Mouse (Mus musculus): ENCODE measurements around the gene Bfsp1. TPM values are rescaled to one million over a fixed set of nuclear protein-coding genes. Genes with fewer than 3 reads are reported as not detected.

Bfsp1 gene
- polyA plus RNA-seq (2014; fragmentation: Nextera tagmentation; extraction: Ambion mirVana), result 1.1 TPM in 2 replicates

GRCm38 (mm10) chr2:143862484-143863231 is at the start of gene Bfsp1:
Gene Bfsp1 (minus strand): TSS chr2:143863173.
- Histone ChIP-seq H3K9ac (replicated peaks; ENCODE audit: low read length) (peak within 1 kb of the TSS; percentile 85), H3K4me3 (ENCODE audit: low read depth, low read length) (peak within 1 kb of the TSS; percentile 39), H3K4me2 (ENCODE audit: low read depth, low read length) (peak within 1 kb of the TSS; percentile 75), H3K9me3 (replicated peaks; ENCODE audit: control insufficient read depth, low read length) (no peaks in the 10 kb centered on the region), H3K4me1 (ENCODE audit: control insufficient read depth, insufficient read depth, low read length) (no peaks in the 10 kb centered on the region; the same call in 1 of the 2 replicates), H3K36me3 (replicated peaks; ENCODE audit: control insufficient read depth, insufficient read depth, low read depth, low read length) (no peaks in the 10 kb centered on the region), H3K27ac (replicated peaks; ENCODE audit: low read depth, low read length) (0 out of 2 replicates have a peak within 1 kb of the TSS, but pooled peaks have one; percentile 13), H3K27me3 (ENCODE audit: control insufficient read depth, insufficient read depth, low read length) (no peaks in the 10 kb centered on the region)
- peak; percentile 71 for DNase-seq (ENCODE audit: low spot score)
- WGBS, result 4% methylated on average over 78 of the region's 86 CpGs
- peak; percentile 64 for ATAC-seq (replicated peaks; ENCODE audit: insufficient number of reproducible peaks, low FRiP score, low TSS enrichment, low read depth)

- H3K9me3 ChIP-seq (replicated peaks; ENCODE audit: control insufficient read depth, low read length), result no peaks in the 10 kb centered on the region
- H3K4me1 ChIP-seq (ENCODE audit: control insufficient read depth, insufficient read depth, low read length), result no peaks in the 10 kb centered on the region
- no peak overlapping the region for H3K4me2 ChIP-seq (ENCODE audit: low read depth, low read length)
- H3K9ac ChIP-seq (replicated peaks; ENCODE audit: low read length), result no peak overlapping the region
- DNase-seq (ENCODE audit: low spot score) (no peak), ATAC-seq (replicated peaks; ENCODE audit: insufficient number of reproducible peaks, low FRiP score, low TSS enrichment, low read depth) (no peak)
- H3K27me3 ChIP-seq (ENCODE audit: control insufficient read depth, insufficient read depth, low read length), result no peaks in the 10 kb centered on the region
- H3K4me3 ChIP-seq (ENCODE audit: low read depth, low read length), result no peak overlapping the region
- WGBS, result 86% methylated on average over 2 of the region's 2 CpGs
- no peak overlapping the region for H3K27ac ChIP-seq (replicated peaks; ENCODE audit: low read depth, low read length)
- H3K36me3 ChIP-seq (replicated peaks; ENCODE audit: control insufficient read depth, insufficient read depth, low read depth, low read length), result no peaks in the 10 kb centered on the region
Measured at GRCm38 (mm10) chr2:143912199-143912598, 49.2 kb upstream of the Bfsp1 start.

DNA sequence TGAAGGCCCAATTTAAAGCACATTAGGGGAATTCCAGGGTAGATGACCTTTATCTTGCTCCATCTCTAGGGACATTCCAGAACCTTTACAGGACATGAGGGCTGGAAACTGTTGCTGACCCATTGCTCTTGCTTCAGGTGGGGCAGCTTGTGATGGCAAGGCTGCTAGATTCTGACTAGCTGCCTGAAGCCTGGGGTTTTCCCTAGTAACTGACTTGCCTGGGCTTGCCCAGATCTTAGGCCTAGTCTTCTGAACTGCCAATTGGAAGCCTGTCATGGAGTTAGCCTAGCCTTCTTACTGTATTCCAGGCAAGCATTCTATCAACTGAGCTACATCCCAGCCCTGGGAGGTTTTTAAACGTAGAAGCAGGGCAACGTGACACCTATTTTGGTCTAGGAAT is 46.3 kb upstream of the Bfsp1 start:
- H3K4me1 ChIP-seq (ENCODE audit: control insufficient read depth, insufficient read depth, low read length), result no peaks in the 10 kb centered on the region
- no peak overlapping the region for H3K27ac ChIP-seq (replicated peaks; ENCODE audit: low read depth, low read length)
- no peaks in the 10 kb centered on the region for H3K9me3 ChIP-seq (replicated peaks; ENCODE audit: control insufficient read depth, low read length)
- H3K27me3 ChIP-seq (ENCODE audit: control insufficient read depth, insufficient read depth, low read length), result no peaks in the 10 kb centered on the region
- no peak overlapping the region for H3K4me2 ChIP-seq (ENCODE audit: low read depth, low read length)
- no peaks in the 10 kb centered on the region for H3K36me3 ChIP-seq (replicated peaks; ENCODE audit: control insufficient read depth, insufficient read depth, low read depth, low read length)
- no peak for ATAC-seq (replicated peaks; ENCODE audit: insufficient number of reproducible peaks, low FRiP score, low TSS enrichment, low read depth)
- 71% methylated on average over 2 of the region's 2 CpGs for WGBS
- no peak for DNase-seq (ENCODE audit: low spot score)
- H3K9ac ChIP-seq (replicated peaks; ENCODE audit: low read length), result no peak overlapping the region
- no peak overlapping the region for H3K4me3 ChIP-seq (ENCODE audit: low read depth, low read length)

DNA sequence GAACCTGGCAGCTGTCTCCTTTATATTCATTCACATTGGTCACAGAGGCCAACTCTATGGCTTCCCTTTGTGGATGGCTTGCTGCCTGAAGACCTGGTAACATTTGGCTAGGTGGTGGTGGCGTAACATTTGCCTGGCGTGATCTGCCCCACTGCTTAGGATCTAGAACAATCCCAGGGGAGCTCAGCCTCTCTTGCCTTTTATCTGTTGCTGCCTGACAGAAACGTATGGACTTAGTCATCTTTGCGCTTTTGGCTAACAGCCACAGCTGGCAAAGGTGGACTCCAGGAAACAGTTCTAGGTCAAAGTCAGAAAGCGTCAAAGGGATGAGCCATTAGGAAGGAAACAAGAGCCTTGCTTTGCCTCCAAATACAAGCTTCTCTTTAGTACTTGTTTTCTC is 41.9 kb upstream of the Bfsp1 start:
- WGBS, result 82% methylated on average over 5 of the region's 5 CpGs
- DNase-seq (ENCODE audit: low spot score) (no peak), ATAC-seq (replicated peaks; ENCODE audit: insufficient number of reproducible peaks, low FRiP score, low TSS enrichment, low read depth) (no peak)
- no peak overlapping the region for H3K9ac ChIP-seq (replicated peaks; ENCODE audit: low read length)
- no peaks in the 10 kb centered on the region for H3K4me1 ChIP-seq (ENCODE audit: control insufficient read depth, insufficient read depth, low read length)
- no peak overlapping the region for H3K4me2 ChIP-seq (ENCODE audit: low read depth, low read length)
- H3K9me3 ChIP-seq (replicated peaks; ENCODE audit: control insufficient read depth, low read length), result no peaks in the 10 kb centered on the region
- no peaks in the 10 kb centered on the region for H3K27me3 ChIP-seq (ENCODE audit: control insufficient read depth, insufficient read depth, low read length)
- no peaks in the 10 kb centered on the region for H3K36me3 ChIP-seq (replicated peaks; ENCODE audit: control insufficient read depth, insufficient read depth, low read depth, low read length)
- H3K27ac ChIP-seq (replicated peaks; ENCODE audit: low read depth, low read length), result no peak overlapping the region
- no peak overlapping the region for H3K4me3 ChIP-seq (ENCODE audit: low read depth, low read length)

DNA sequence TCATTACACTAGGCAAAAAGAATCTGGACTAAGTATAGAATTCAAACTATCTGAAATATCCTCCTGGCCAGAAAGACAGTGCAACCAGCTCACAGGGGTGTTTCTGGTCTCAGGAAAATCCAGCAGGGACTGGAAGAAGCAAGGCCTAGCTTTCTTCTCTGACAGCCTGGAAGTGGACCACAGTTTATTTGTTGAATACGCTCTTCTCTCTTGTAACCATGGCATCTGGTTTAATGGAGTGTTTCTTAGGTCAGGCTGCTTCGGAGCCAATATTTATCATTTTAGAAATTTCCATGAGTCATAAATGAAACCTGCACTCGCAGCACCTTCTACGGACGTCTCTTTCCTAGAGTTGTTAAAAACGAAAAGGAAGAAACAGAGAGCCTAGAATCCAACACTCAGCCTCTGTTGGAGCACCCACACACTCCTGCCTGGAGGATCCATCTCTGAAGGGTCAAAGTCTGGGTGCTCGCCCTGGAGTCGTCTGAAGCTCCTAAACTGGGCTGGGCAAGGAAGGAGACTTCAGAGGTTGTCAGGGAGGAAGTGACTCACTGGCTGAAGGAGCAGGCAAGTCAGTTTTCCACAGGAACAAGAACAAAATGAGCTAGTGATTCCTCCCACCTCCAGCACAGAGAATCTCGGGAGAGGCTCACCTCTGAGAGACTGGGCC is 40.5 kb upstream of the Bfsp1 start:
- ATAC-seq (replicated peaks; ENCODE audit: insufficient number of reproducible peaks, low FRiP score, low TSS enrichment, low read depth), result no peak
- no peak overlapping the region for H3K9ac ChIP-seq (replicated peaks; ENCODE audit: low read length)

DNA sequence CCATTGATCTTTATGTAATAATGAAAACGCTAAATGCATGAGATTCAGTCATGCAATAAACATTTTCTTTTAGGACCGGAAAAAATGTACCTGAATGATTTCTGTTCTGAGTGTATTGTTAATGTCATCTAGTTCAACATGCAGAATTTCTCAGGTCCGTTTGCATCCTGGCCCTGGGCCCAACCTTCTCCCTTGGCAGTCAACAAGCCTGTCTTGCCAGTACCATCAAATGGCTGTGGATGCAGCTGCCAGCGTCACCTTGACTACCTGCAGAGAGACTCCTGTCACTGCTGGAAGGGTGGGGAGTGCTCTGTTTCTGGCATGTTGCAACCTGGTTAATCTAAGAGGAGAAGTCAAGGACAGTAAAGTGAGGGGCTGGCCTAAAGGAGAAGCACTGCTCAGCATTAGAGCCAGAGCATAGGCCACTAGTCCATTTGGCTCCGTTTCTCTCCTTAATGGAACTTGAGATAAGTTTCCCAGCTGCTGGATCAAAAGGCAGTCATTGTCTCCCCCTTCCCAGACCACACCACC is 37.9 kb upstream of the Bfsp1 start:
- WGBS, result 73% methylated on average over 5 of the region's 5 CpGs
- ATAC-seq (replicated peaks; ENCODE audit: insufficient number of reproducible peaks, low FRiP score, low TSS enrichment, low read depth) (no peak), DNase-seq (ENCODE audit: low spot score) (no peak)
- H3K9ac ChIP-seq (replicated peaks; ENCODE audit: low read length), result no peak overlapping the region
- no peaks in the 10 kb centered on the region for H3K27me3 ChIP-seq (ENCODE audit: control insufficient read depth, insufficient read depth, low read length)
- no peak overlapping the region for H3K4me3 ChIP-seq (ENCODE audit: low read depth, low read length)
- no peak overlapping the region for H3K4me2 ChIP-seq (ENCODE audit: low read depth, low read length)
- H3K36me3 ChIP-seq (replicated peaks; ENCODE audit: control insufficient read depth, insufficient read depth, low read depth, low read length), result no peaks in the 10 kb centered on the region
- H3K27ac ChIP-seq (replicated peaks; ENCODE audit: low read depth, low read length), result no peak overlapping the region
- no peaks in the 10 kb centered on the region for H3K4me1 ChIP-seq (ENCODE audit: control insufficient read depth, insufficient read depth, low read length)
- no peaks in the 10 kb centered on the region for H3K9me3 ChIP-seq (replicated peaks; ENCODE audit: control insufficient read depth, low read length)

More for the DNA sequence above, 40.5 kb upstream of the Bfsp1 start:
- Histone ChIP-seq H3K27me3 (ENCODE audit: control insufficient read depth, insufficient read depth, low read length) (no peaks in the 10 kb centered on the region), H3K4me2 (ENCODE audit: low read depth, low read length) (no peak overlapping the region), H3K9me3 (replicated peaks; ENCODE audit: control insufficient read depth, low read length) (no peaks in the 10 kb centered on the region), H3K27ac (replicated peaks; ENCODE audit: low read depth, low read length) (no peak overlapping the region), H3K4me3 (ENCODE audit: low read depth, low read length) (no peak overlapping the region), H3K36me3 (replicated peaks; ENCODE audit: control insufficient read depth, insufficient read depth, low read depth, low read length) (no peaks in the 10 kb centered on the region), H3K4me1 (ENCODE audit: control insufficient read depth, insufficient read depth, low read length) (no peaks in the 10 kb centered on the region)
- no peak for DNase-seq (ENCODE audit: low spot score)
- WGBS, result 79% methylated on average over 9 of the region's 9 CpGs

- Histone ChIP-seq H3K27ac (replicated peaks; ENCODE audit: low read depth, low read length) (no peak overlapping the region), H3K9ac (replicated peaks; ENCODE audit: low read length) (no peak overlapping the region), H3K4me1 (ENCODE audit: control insufficient read depth, insufficient read depth, low read length) (no peaks in the 10 kb centered on the region), H3K27me3 (ENCODE audit: control insufficient read depth, insufficient read depth, low read length) (no peaks in the 10 kb centered on the region), H3K4me3 (ENCODE audit: low read depth, low read length) (no peak overlapping the region), H3K36me3 (replicated peaks; ENCODE audit: control insufficient read depth, insufficient read depth, low read depth, low read length) (no peaks in the 10 kb centered on the region), H3K9me3 (replicated peaks; ENCODE audit: control insufficient read depth, low read length) (no peaks in the 10 kb centered on the region), H3K4me2 (ENCODE audit: low read depth, low read length) (no peak overlapping the region)
- DNase-seq (ENCODE audit: low spot score) (no peak), ATAC-seq (replicated peaks; ENCODE audit: insufficient number of reproducible peaks, low FRiP score, low TSS enrichment, low read depth) (no peak)
- WGBS, result 86% methylated on average over 9 of the region's 9 CpGs
Measured at GRCm38 (mm10) chr2:143899470-143900220, 36.7 kb upstream of the Bfsp1 start.
